Mouse (Mus musculus): ENCODE measurements around the gene Got2. TPM values are rescaled to one million over a fixed set of nuclear protein-coding genes. Genes with fewer than 3 reads are reported as not detected.

Got2 gene
- polyA plus RNA-seq, 2 experiments, result 60.2 to 101 TPM

DNA sequence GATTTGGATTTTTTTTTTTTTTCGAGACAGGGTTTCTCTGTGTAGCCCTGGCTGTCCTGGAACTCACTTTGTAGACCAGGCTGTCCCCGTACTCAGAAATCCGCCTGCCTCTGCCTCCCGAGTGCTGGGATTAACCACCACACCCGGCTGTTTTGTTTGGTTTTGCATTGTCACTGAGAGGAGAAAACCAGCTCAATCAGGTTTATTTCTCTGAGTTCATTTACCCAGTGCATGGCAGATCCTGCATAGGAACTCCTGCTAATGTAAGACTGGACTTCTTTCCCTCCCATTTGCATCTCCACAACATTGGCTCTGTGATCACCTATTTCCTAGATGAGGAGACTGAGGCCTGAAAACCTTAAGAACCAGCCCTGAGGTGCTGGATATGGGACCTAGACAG lies 66.3 kb downstream of the Got2 start:
- no peaks in the 10 kb centered on the region for H3K9me3 ChIP-seq (ENCODE audit: control insufficient read depth, low read length)
- no peaks in the 10 kb centered on the region for H3K27me3 ChIP-seq (ENCODE audit: control insufficient read depth, insufficient read depth, low read length)
- DNase-seq (ENCODE audit: low spot score) (no peak), ATAC-seq (ENCODE audit: low FRiP score, low read depth) (no peak)
- WGBS, result 82% methylated on average over 5 of the region's 5 CpGs
- TF ChIP-seq POLR2A (IDR thresholded peaks at IDR 0.05; ENCODE audit: borderline replicate concordance, extremely low read depth, insufficient read depth, insufficient read length), result no peak
- no peak overlapping the region for H3K27ac ChIP-seq (replicated peaks; ENCODE audit: low read depth, low read length)
- H3K4me2 ChIP-seq (replicated peaks; ENCODE audit: low read depth, low read length, severe bottlenecking), result no peak overlapping the region
- H3K4me3 ChIP-seq (replicated peaks; ENCODE audit: low read length), result no peak overlapping the region
- no peak overlapping the region for H3K9ac ChIP-seq (ENCODE audit: low read depth, low read length, severe bottlenecking)
- H3K36me3 ChIP-seq (ENCODE audit: control insufficient read depth, insufficient read depth, low read length), result no peaks in the 10 kb centered on the region
- H3K4me1 ChIP-seq (ENCODE audit: control insufficient read depth, insufficient read depth, low read length), result no peaks in the 10 kb centered on the region

DNA sequence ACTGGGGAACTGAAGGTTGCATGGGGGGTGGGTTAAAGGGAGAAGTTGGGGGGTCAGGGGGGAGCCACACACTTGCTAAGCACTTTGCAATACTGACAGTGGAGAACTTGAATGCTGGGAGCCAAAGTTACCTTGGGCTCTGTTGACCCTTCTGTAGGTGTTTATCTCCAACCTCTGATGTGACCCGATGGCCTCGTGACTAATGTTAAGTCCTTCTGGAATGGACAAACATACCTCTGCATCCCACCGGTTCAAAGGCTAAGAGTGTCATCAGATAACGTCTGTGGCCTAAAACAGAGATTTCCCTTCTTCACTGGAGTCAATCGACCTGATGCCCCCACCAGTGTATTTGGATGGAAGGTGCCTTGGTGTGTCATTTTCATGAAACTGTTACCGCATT lies 67.1 kb downstream of the Got2 start:
- no peak for TF ChIP-seq POLR2A (IDR thresholded peaks at IDR 0.05; ENCODE audit: borderline replicate concordance, extremely low read depth, insufficient read depth, insufficient read length)
- no peak overlapping the region for H3K9ac ChIP-seq (ENCODE audit: low read depth, low read length, severe bottlenecking)
- H3K4me1 ChIP-seq (ENCODE audit: control insufficient read depth, insufficient read depth, low read length), result no peaks in the 10 kb centered on the region
- no peaks in the 10 kb centered on the region for H3K27me3 ChIP-seq (ENCODE audit: control insufficient read depth, insufficient read depth, low read length)
- no peaks in the 10 kb centered on the region for H3K9me3 ChIP-seq (ENCODE audit: control insufficient read depth, low read length)
- no peak for ATAC-seq (ENCODE audit: low FRiP score, low read depth)
- DNase-seq (ENCODE audit: low spot score), result no peak
- H3K27ac ChIP-seq (replicated peaks; ENCODE audit: low read depth, low read length), result no peak overlapping the region
- H3K4me3 ChIP-seq (replicated peaks; ENCODE audit: low read length), result no peak overlapping the region
- H3K4me2 ChIP-seq (replicated peaks; ENCODE audit: low read depth, low read length, severe bottlenecking), result no peak overlapping the region
- H3K36me3 ChIP-seq (ENCODE audit: control insufficient read depth, insufficient read depth, low read length), result no peaks in the 10 kb centered on the region
- 86% methylated on average over 6 of the region's 6 CpGs for WGBS

DNA sequence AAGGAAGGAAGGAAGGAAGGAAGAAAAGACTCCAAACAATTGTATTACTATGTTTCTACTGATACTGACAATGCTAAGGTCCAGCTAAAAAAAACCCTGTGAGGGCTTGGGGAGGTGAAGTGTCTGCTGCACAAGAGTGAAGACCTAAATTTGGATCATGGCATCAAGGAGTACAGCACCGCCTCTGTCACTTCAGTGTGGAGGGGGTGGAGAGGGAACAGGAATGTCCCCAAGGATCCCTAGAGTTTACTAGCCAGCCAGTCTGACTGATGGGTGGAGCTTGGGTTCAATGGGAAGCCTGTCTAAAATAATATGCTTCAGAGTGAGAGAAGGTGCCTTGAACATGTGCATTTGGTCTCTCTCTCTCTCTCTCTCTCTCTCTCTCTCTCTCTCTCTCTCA lies 70.1 kb downstream of the Got2 start:
- Histone ChIP-seq H3K4me2 (replicated peaks; ENCODE audit: low read depth, low read length, severe bottlenecking) (no peak overlapping the region), H3K9me3 (ENCODE audit: control insufficient read depth, low read length) (no peaks in the 10 kb centered on the region), H3K9ac (ENCODE audit: low read depth, low read length, severe bottlenecking) (no peak overlapping the region), H3K27ac (replicated peaks; ENCODE audit: low read depth, low read length) (no peak overlapping the region), H3K4me3 (replicated peaks; ENCODE audit: low read length) (no peak overlapping the region), H3K36me3 (ENCODE audit: control insufficient read depth, insufficient read depth, low read length) (no peaks in the 10 kb centered on the region), H3K4me1 (ENCODE audit: control insufficient read depth, insufficient read depth, low read length) (no peaks in the 10 kb centered on the region), H3K27me3 (ENCODE audit: control insufficient read depth, insufficient read depth, low read length) (no peaks in the 10 kb centered on the region)
- WGBS, result 35% methylated on average over 1 of the region's 1 CpGs
- TF ChIP-seq POLR2A (IDR thresholded peaks at IDR 0.05; ENCODE audit: borderline replicate concordance, extremely low read depth, insufficient read depth, insufficient read length), result no peak
- no peak for DNase-seq (ENCODE audit: low spot score)
- no peak for ATAC-seq (ENCODE audit: low FRiP score, low read depth)

DNA sequence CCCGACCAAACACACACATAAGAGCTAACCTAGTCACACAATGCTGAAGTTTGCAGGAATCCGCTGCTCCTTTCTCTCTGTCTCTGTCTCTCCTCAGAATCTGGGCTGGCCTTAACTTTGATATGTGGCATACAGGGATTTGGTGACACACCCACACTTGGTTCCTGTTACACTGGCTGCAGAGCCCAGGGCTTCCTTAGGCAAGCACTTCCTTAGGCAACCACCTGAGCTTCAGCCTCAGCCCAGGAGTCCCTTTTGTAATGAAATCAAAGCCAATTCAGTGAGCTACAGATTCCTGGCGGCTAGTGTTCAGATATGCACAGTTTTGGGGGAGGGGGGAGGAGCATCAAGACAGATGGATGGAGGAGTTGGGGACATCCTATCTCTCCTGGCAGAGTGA lies 70.8 kb downstream of the Got2 start:
- no peaks in the 10 kb centered on the region for H3K9me3 ChIP-seq (ENCODE audit: control insufficient read depth, low read length)
- H3K36me3 ChIP-seq (ENCODE audit: control insufficient read depth, insufficient read depth, low read length), result no peaks in the 10 kb centered on the region
- H3K4me3 ChIP-seq (replicated peaks; ENCODE audit: low read length), result no peak overlapping the region
- no peak for TF ChIP-seq POLR2A (IDR thresholded peaks at IDR 0.05; ENCODE audit: borderline replicate concordance, extremely low read depth, insufficient read depth, insufficient read length)
- whole genome bisulfite sequencing, result 66% methylated on average over 3 of the region's 3 CpGs
- ATAC-seq (ENCODE audit: low FRiP score, low read depth) (no peak), DNase-seq (ENCODE audit: low spot score) (no peak)
- no peaks in the 10 kb centered on the region for H3K4me1 ChIP-seq (ENCODE audit: control insufficient read depth, insufficient read depth, low read length)
- no peak overlapping the region for H3K9ac ChIP-seq (ENCODE audit: low read depth, low read length, severe bottlenecking)
- H3K27me3 ChIP-seq (ENCODE audit: control insufficient read depth, insufficient read depth, low read length), result no peaks in the 10 kb centered on the region
- no peak overlapping the region for H3K27ac ChIP-seq (replicated peaks; ENCODE audit: low read depth, low read length)
- no peak overlapping the region for H3K4me2 ChIP-seq (replicated peaks; ENCODE audit: low read depth, low read length, severe bottlenecking)

DNA sequence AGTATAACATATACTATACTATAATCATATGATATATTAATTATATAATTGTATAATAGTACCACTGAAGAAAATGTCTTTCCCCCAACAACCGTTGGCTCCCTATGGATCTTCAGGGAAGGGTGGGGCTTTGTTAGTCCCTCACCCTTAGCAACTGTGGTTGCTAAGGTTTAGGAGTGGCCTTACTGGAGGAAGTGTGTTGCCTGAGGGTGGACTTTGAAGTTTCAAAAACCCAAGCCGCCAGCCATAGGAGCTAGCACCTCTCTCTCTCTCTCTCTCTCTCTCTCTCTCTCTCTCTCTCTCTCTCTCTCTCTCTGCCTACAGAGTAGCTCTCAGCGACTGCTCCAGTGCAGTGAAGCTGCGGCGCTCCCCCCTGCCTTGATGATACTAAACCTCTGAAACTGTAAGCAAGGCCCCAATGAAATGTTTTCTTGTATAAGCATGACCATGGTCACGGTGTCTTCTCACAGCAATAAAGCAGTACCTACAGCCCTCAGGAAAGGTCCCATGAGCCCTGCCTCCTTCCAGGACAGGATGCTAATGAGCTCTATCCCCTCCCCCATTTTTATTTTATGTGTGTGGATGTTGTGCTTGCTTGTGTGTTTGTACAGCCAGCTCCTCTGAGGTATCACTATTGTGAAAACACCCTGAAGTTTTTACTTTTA lies 72.2 kb downstream of the Got2 start:
- Histone ChIP-seq H3K9me3 (ENCODE audit: control insufficient read depth, low read length) (no peaks in the 10 kb centered on the region), H3K27me3 (ENCODE audit: control insufficient read depth, insufficient read depth, low read length) (no peaks in the 10 kb centered on the region), H3K27ac (replicated peaks; ENCODE audit: low read depth, low read length) (no peak overlapping the region), H3K4me1 (ENCODE audit: control insufficient read depth, insufficient read depth, low read length) (no peaks in the 10 kb centered on the region), H3K4me2 (replicated peaks; ENCODE audit: low read depth, low read length, severe bottlenecking) (no peak overlapping the region), H3K9ac (ENCODE audit: low read depth, low read length, severe bottlenecking) (no peak overlapping the region), H3K36me3 (ENCODE audit: control insufficient read depth, insufficient read depth, low read length) (no peaks in the 10 kb centered on the region), H3K4me3 (replicated peaks; ENCODE audit: low read length) (no peak overlapping the region)
- 17% methylated on average over 6 of the region's 6 CpGs for WGBS
- DNase-seq (ENCODE audit: low spot score) (no peak), ATAC-seq (ENCODE audit: low FRiP score, low read depth) (no peak)
- no peak for TF ChIP-seq POLR2A (IDR thresholded peaks at IDR 0.05; ENCODE audit: borderline replicate concordance, extremely low read depth, insufficient read depth, insufficient read length)

Other genes with a start within 250 kb of the Got2 start
- gene Ndrg4, start 211.6 kb downstream of the Got2 start, polyA plus RNA-seq (2012; rRNA removed), result 35.3 and 36.0 TPM in 2 replicates
- gene Ndrg4, start 211.6 kb downstream of the Got2 start, polyA plus RNA-seq (2014; fragmentation: Nextera tagmentation; extraction: Ambion mirVana), result 20.2 and 22.3 TPM in 2 replicates
- gene Setd6, start 172.7 kb downstream of the Got2 start, polyA plus RNA-seq (2012; rRNA removed), result 11.8 and 21.5 TPM in 2 replicates
- 14.7 and 15.6 TPM in 2 replicates for gene Setd6, start 172.7 kb downstream of the Got2 start, polyA plus RNA-seq (2014; fragmentation: Nextera tagmentation; extraction: Ambion mirVana)
- gene Cnot1, start 81.1 kb downstream of the Got2 start, polyA plus RNA-seq (2012; rRNA removed), result 110 and 144 TPM in 2 replicates
- 84.1 and 95.3 TPM in 2 replicates for gene Cnot1, start 81.1 kb downstream of the Got2 start, polyA plus RNA-seq (2014; fragmentation: Nextera tagmentation; extraction: Ambion mirVana)
- gene Sap18b, start 63.2 kb downstream of the Got2 start, polyA plus RNA-seq (2012; rRNA removed), result 90.9 and 138 TPM in 2 replicates
- gene Sap18b, start 63.2 kb downstream of the Got2 start, polyA plus RNA-seq (2014; fragmentation: Nextera tagmentation; extraction: Ambion mirVana), result 327 and 341 TPM in 2 replicates
- gene Slc38a7, start 35.0 kb downstream of the Got2 start, polyA plus RNA-seq (2012; rRNA removed), result 16.8 and 24.6 TPM in 2 replicates
- 16.1 and 16.3 TPM in 2 replicates for gene Slc38a7, start 35.0 kb downstream of the Got2 start, polyA plus RNA-seq (2014; fragmentation: Nextera tagmentation; extraction: Ambion mirVana)